Mouse (Mus musculus): Measurements from ENCODE around the gene Car6. TPM values are rescaled to one million over a fixed set of nuclear protein-coding genes. Genes with fewer than 3 reads are reported as not detected.

Gene Car6
- polyA plus RNA-seq, 1 experiment = 52.7 TPM

- Histone ChIP-seq H3K79me2 (ENCODE audit: control insufficient read depth, insufficient read depth) (no peaks in the 10 kb centered on the region), H3K4me2 (ENCODE audit: low read depth) (no peak overlapping the region), H3K4me3 (no peak overlapping the region), H3ac (ENCODE audit: control insufficient read depth, insufficient read length) (no peak overlapping the region), H3K27me3 (ENCODE audit: control insufficient read depth, insufficient read depth, insufficient read length) (no peaks in the 10 kb centered on the region), H3K36me3 (ENCODE audit: control insufficient read depth, insufficient read depth) (no peaks in the 10 kb centered on the region)
- no peak for TF ChIP-seq E2F4 (IDR thresholded peaks at IDR 0.05; ENCODE audit: insufficient read depth)
- TF ChIP-seq POLR2A (IDR thresholded peaks at IDR 0.05; ENCODE audit: insufficient read length, low read depth) = no peak
- TF ChIP-seq MYOG (IDR thresholded peaks at IDR 0.05; ENCODE audit: control insufficient read depth in 1 of 3, insufficient read depth in 1 of 3, insufficient read length in 2 of 3, low read depth in 2 of 3) = no peak
- no peak for TF ChIP-seq CEBPB (IDR thresholded peaks at IDR 0.05; ENCODE audit: insufficient read depth, poor library complexity, severe bottlenecking)
- TF ChIP-seq SRF (IDR thresholded peaks at IDR 0.05; ENCODE audit: control insufficient read depth, insufficient read length, low read depth) = no peak
- TF ChIP-seq TCF12 (IDR thresholded peaks at IDR 0.05; ENCODE audit: insufficient read depth, poor library complexity, severe bottlenecking) = no peak
- TF ChIP-seq MAX (IDR thresholded peaks at IDR 0.05; ENCODE audit: low read depth) = no peak
- TF ChIP-seq POLR2AphosphoS2 (IDR thresholded peaks at IDR 0.05; ENCODE audit: insufficient read length, low read depth) = no peak
- TF ChIP-seq REST (IDR thresholded peaks at IDR 0.05; ENCODE audit: insufficient read depth, insufficient read length) = no peak
- no peak for TF ChIP-seq TCF3 (IDR thresholded peaks at IDR 0.05; ENCODE audit: insufficient read length, low read depth)
- no peak for TF ChIP-seq USF1 (IDR thresholded peaks at IDR 0.05; ENCODE audit: low read depth)
- TF ChIP-seq MYOD1 (IDR thresholded peaks at IDR 0.05; ENCODE audit: control insufficient read depth in 1 of 3, insufficient read length in 2 of 3, low read depth in 2 of 3) = no peak
Measured at GRCm38 (mm10) chr4:150211930-150212552, 10.9 kb upstream of the Car6 start.

- H3K79me2 ChIP-seq (ENCODE audit: control insufficient read depth, insufficient read depth) = no peaks in the 10 kb centered on the region
- no peaks in the 10 kb centered on the region for H3K36me3 ChIP-seq (ENCODE audit: control insufficient read depth, insufficient read depth)
- H3ac ChIP-seq (ENCODE audit: control insufficient read depth, insufficient read length) = no peak overlapping the region
- H3K4me3 ChIP-seq = no peak overlapping the region
- H3K27me3 ChIP-seq (ENCODE audit: control insufficient read depth, insufficient read depth, insufficient read length) = peaks cover 5% of the 10 kb centered on the region
- TF ChIP-seq SRF (IDR thresholded peaks at IDR 0.05; ENCODE audit: control insufficient read depth, insufficient read length, low read depth) (no peak), E2F4 (IDR thresholded peaks at IDR 0.05; ENCODE audit: insufficient read depth) (no peak), CEBPB (IDR thresholded peaks at IDR 0.05; ENCODE audit: insufficient read depth, poor library complexity, severe bottlenecking) (no peak), TCF12 (IDR thresholded peaks at IDR 0.05; ENCODE audit: insufficient read depth, poor library complexity, severe bottlenecking) (no peak), MYOG (IDR thresholded peaks at IDR 0.05; ENCODE audit: control insufficient read depth in 1 of 3, insufficient read depth in 1 of 3, insufficient read length in 2 of 3, low read depth in 2 of 3) (no peak), TCF3 (IDR thresholded peaks at IDR 0.05; ENCODE audit: insufficient read length, low read depth) (no peak), POLR2A (IDR thresholded peaks at IDR 0.05; ENCODE audit: insufficient read length, low read depth) (no peak), POLR2AphosphoS2 (IDR thresholded peaks at IDR 0.05; ENCODE audit: insufficient read length, low read depth) (no peak), USF1 (IDR thresholded peaks at IDR 0.05; ENCODE audit: low read depth) (no peak), REST (IDR thresholded peaks at IDR 0.05; ENCODE audit: insufficient read depth, insufficient read length) (no peak), MAX (IDR thresholded peaks at IDR 0.05; ENCODE audit: low read depth) (no peak), MYOD1 (IDR thresholded peaks at IDR 0.05; ENCODE audit: control insufficient read depth in 1 of 3, insufficient read length in 2 of 3, low read depth in 2 of 3) (no peak)
- no peak overlapping the region for H3K4me2 ChIP-seq (ENCODE audit: low read depth)
Measured at GRCm38 (mm10) chr4:150210306-150210705, 9.2 kb upstream of the Car6 start.

GRCm38 (mm10) chr4:150209751-150210150 is 8.6 kb upstream of the Car6 start:
- no peak overlapping the region for H3K4me2 ChIP-seq (ENCODE audit: low read depth)
- H3K36me3 ChIP-seq (ENCODE audit: control insufficient read depth, insufficient read depth) = no peaks in the 10 kb centered on the region
- peaks cover 11% of the 10 kb centered on the region for H3K27me3 ChIP-seq (ENCODE audit: control insufficient read depth, insufficient read depth, insufficient read length)
- H3K79me2 ChIP-seq (ENCODE audit: control insufficient read depth, insufficient read depth) = no peaks in the 10 kb centered on the region
- no peak for TF ChIP-seq POLR2A (IDR thresholded peaks at IDR 0.05; ENCODE audit: insufficient read length, low read depth)
- H3K4me3 ChIP-seq = no peak overlapping the region
- H3ac ChIP-seq (ENCODE audit: control insufficient read depth, insufficient read length) = no peak overlapping the region

GRCm38 (mm10) chr4:150204877-150205276 is 3.7 kb upstream of the Car6 start:
- no peak overlapping the region for H3K4me3 ChIP-seq
- no peaks in the 10 kb centered on the region for H3K79me2 ChIP-seq (ENCODE audit: control insufficient read depth, insufficient read depth)
- peaks cover 25% of the 10 kb centered on the region for H3K27me3 ChIP-seq (ENCODE audit: control insufficient read depth, insufficient read depth, insufficient read length)
- TF ChIP-seq MAX (IDR thresholded peaks at IDR 0.05; ENCODE audit: low read depth) (no peak), POLR2AphosphoS2 (IDR thresholded peaks at IDR 0.05; ENCODE audit: insufficient read length, low read depth) (no peak), POLR2A (IDR thresholded peaks at IDR 0.05; ENCODE audit: insufficient read length, low read depth) (no peak), TCF3 (IDR thresholded peaks at IDR 0.05; ENCODE audit: insufficient read length, low read depth) (no peak), REST (IDR thresholded peaks at IDR 0.05; ENCODE audit: insufficient read depth, insufficient read length) (no peak), USF1 (IDR thresholded peaks at IDR 0.05; ENCODE audit: low read depth) (no peak), TCF12 (IDR thresholded peaks at IDR 0.05; ENCODE audit: insufficient read depth, poor library complexity, severe bottlenecking) (no peak), MYOG (IDR thresholded peaks at IDR 0.05; ENCODE audit: control insufficient read depth in 1 of 3, insufficient read depth in 1 of 3, insufficient read length in 2 of 3, low read depth in 2 of 3) (no peak), E2F4 (IDR thresholded peaks at IDR 0.05; ENCODE audit: insufficient read depth) (no peak), SRF (IDR thresholded peaks at IDR 0.05; ENCODE audit: control insufficient read depth, insufficient read length, low read depth) (no peak), CEBPB (IDR thresholded peaks at IDR 0.05; ENCODE audit: insufficient read depth, poor library complexity, severe bottlenecking) (no peak), MYOD1 (IDR thresholded peaks at IDR 0.05; ENCODE audit: control insufficient read depth in 1 of 3, insufficient read length in 2 of 3, low read depth in 2 of 3) (no peak)
- no peak overlapping the region for H3K4me2 ChIP-seq (ENCODE audit: low read depth)
- no peaks in the 10 kb centered on the region for H3K36me3 ChIP-seq (ENCODE audit: control insufficient read depth, insufficient read depth)
- H3ac ChIP-seq (ENCODE audit: control insufficient read depth, insufficient read length) = no peak overlapping the region

- no peak overlapping the region for H3ac ChIP-seq (ENCODE audit: control insufficient read depth, insufficient read length)
- no peak overlapping the region for H3K4me3 ChIP-seq
- peaks cover 26% of the 10 kb centered on the region for H3K27me3 ChIP-seq (ENCODE audit: control insufficient read depth, insufficient read depth, insufficient read length)
- no peaks in the 10 kb centered on the region for H3K36me3 ChIP-seq (ENCODE audit: control insufficient read depth, insufficient read depth)
- no peaks in the 10 kb centered on the region for H3K79me2 ChIP-seq (ENCODE audit: control insufficient read depth, insufficient read depth)
- TF ChIP-seq SRF (IDR thresholded peaks at IDR 0.05; ENCODE audit: control insufficient read depth, insufficient read length, low read depth) (no peak), REST (IDR thresholded peaks at IDR 0.05; ENCODE audit: insufficient read depth, insufficient read length) (no peak), CEBPB (IDR thresholded peaks at IDR 0.05; ENCODE audit: insufficient read depth, poor library complexity, severe bottlenecking) (no peak), MYOD1 (IDR thresholded peaks at IDR 0.05; ENCODE audit: control insufficient read depth in 1 of 3, insufficient read length in 2 of 3, low read depth in 2 of 3) (no peak), POLR2A (IDR thresholded peaks at IDR 0.05; ENCODE audit: insufficient read length, low read depth) (no peak), MYOG (IDR thresholded peaks at IDR 0.05; ENCODE audit: control insufficient read depth in 1 of 3, insufficient read depth in 1 of 3, insufficient read length in 2 of 3, low read depth in 2 of 3) (no peak), TCF12 (IDR thresholded peaks at IDR 0.05; ENCODE audit: insufficient read depth, poor library complexity, severe bottlenecking) (no peak), E2F4 (IDR thresholded peaks at IDR 0.05; ENCODE audit: insufficient read depth) (no peak), POLR2AphosphoS2 (IDR thresholded peaks at IDR 0.05; ENCODE audit: insufficient read length, low read depth) (no peak), TCF3 (IDR thresholded peaks at IDR 0.05; ENCODE audit: insufficient read length, low read depth) (no peak), MAX (IDR thresholded peaks at IDR 0.05; ENCODE audit: low read depth) (no peak), USF1 (IDR thresholded peaks at IDR 0.05; ENCODE audit: low read depth) (no peak)
- no peak overlapping the region for H3K4me2 ChIP-seq (ENCODE audit: low read depth)
Measured at GRCm38 (mm10) chr4:150202702-150203101, 1.6 kb upstream of the Car6 start.
